Mouse (Mus musculus) cerebellum, adult 2 months (tissue): ENCODE measurements around the gene Fam84b. TPM values are rescaled to one million over a fixed set of nuclear protein-coding genes. Genes with fewer than 3 reads are reported as not detected.
A peak's percentile ranks its signal among the peaks of the same experiment; 100 is the strongest.

Experiments
- DNase-seq, 2 experiments: peaks; one replicate each; pipeline ENCODE4 v3.0.0; 2021
- H3K27ac ChIP-seq: fragments of 200-500 bp; 2 replicates; pipeline ENCODE4 v1.5.1; 2012; ENCODE audit warnings: low read length, control low read depth, inconsistent platforms; ENCODE audit not compliant: insufficient read depth
- H3K27me3 ChIP-seq: fragments of 200-500 bp; 2 replicates; pipeline ENCODE4 v1.6.1; 2012; ENCODE audit warnings: inconsistent platforms, mild to moderate bottlenecking, low read length, moderate library complexity; ENCODE audit not compliant: control insufficient read depth, insufficient read depth
- H3K4me1 ChIP-seq: fragments of 200-500 bp; 2 replicates; pipeline ENCODE4 v1.6.1; 2011; ENCODE audit warnings: low read length; ENCODE audit not compliant: control insufficient read depth, insufficient read depth
- H3K4me3 ChIP-seq: fragments of 200-500 bp; replicated peaks from 2 replicates; pipeline ENCODE3; 2011; ENCODE audit warnings: mild to moderate bottlenecking, low read depth, low read length, control low read depth; ENCODE audit not compliant: insufficient read depth
- CTCF ChIP-seq: fragments of 200-500 bp; IDR thresholded peaks from 2 replicates; pipeline ENCODE4 v1.5.1; 2011; ENCODE audit warnings: low read depth, mild to moderate bottlenecking, control low read depth, low read length, moderate library complexity, borderline replicate concordance; ENCODE audit not compliant: insufficient read depth
- POLR2A ChIP-seq: fragments of 200-500 bp; IDR thresholded peaks from 2 replicates; pipeline ENCODE4 v1.6.1; 2011; ENCODE audit warnings: low read length, control low read depth, borderline replicate concordance; ENCODE audit not compliant: insufficient read depth
- WGBS: fragments of 180-500 bp; shearing (Covaris S2); methylation state at CpG from one replicate; pipeline ENCODE4 v1.1.7; 2018; 5-methylcytosine and 5-hydroxymethylcytosine counted together
- polyA plus RNA-seq: library from polyadenylated mRNA; depleted of rRNA; stranded (reverse); fragments of >200 nt; gene quantifications from 2 replicates; pipeline ENCODE4 v1.2.3, GENCODE M21; 2012; rRNA removed

Fam84b gene
- polyA plus RNA-seq, result 3.1 and 3.3 TPM in 2 replicates

DNA sequence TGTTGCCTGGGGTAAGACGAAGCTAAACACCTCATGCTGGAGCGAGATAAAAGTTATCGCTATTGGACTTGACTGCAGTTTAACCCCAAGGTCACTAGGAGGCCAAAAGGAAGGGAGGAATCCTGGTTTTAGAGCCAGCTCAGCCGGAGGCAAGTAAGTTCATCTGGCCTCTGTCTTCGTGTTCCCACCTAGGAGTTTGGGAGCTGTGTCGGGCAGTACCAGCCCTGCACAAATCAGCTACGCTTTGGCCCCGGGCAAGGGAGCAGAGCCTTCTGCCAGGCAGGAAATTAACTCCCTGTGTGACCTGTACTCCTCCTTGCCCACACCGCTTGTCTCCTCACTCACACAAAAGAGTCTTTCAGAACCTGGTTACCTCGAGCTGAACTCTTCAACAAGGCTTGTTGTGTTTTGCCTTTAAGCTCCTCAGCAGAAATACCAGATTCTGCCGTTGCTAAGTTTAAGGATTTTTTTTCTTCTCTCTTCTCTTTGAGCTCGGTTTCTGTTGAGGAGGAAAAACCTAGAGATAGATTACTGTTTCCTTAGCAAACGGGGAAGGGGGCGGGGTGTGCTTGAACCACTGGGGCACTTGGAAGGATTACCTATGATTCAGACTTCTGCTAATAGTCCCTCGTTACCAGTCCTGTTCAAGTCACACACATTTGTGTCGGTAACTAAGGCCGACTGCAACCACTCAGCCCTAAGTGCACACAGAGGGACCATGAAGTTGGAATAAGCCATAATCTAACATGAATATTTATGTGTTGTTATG is at the start of gene Fam84b:
Gene Fam84b, minus strand, starts transcription at position 548 of the 769 bp plus-strand sequence.
- no peak within 1 kb of the TSS for H3K27ac ChIP-seq
- DNase-seq, result peak; percentile 8 to 24
- 19% methylated on average over 17 of the region's 17 CpGs for whole genome bisulfite sequencing
- TF ChIP-seq POLR2A (no peak), CTCF (no peak)
- peaks cover 3% of the 10 kb centered on the region for H3K4me1 ChIP-seq
- no peaks in the 10 kb centered on the region; the same call in 1 of the 2 replicates for H3K27me3 ChIP-seq
- H3K4me3 ChIP-seq, result no peak within 1 kb of the TSS

GRCm38 (mm10) chr15:60898187-60898965 is 44.8 kb upstream of the Fam84b start:
- DNase-seq, result no peak
- no peak overlapping the region for H3K4me3 ChIP-seq
- H3K27me3 ChIP-seq, result no peaks in the 10 kb centered on the region
- WGBS, result 62% methylated on average over 6 of the region's 6 CpGs
- TF ChIP-seq CTCF (no peak), POLR2A (no peak)
- H3K27ac ChIP-seq, result no peak overlapping the region
- H3K4me1 ChIP-seq, result no peaks in the 10 kb centered on the region

DNA sequence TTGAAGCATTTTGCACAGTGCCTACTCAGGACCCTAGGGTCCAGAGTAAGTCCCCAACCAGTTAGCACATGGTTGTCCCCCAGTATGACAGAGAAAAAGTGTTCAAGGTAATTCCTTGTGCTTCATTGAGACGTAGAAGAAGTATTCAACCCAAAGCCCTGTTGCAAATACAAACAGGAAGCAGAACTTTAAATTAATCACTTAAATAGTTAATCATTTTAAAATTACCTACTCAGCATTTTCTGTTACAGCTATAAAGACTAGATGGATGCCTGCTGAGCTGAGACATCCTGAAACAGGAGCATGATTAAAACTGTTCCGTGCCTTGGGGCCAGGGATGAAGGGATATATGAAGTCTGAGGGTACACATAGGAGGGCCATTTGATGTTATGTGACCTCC is 42.5 kb upstream of the Fam84b start:
- TF ChIP-seq POLR2A (no peak), CTCF (no peak)
- Histone ChIP-seq H3K4me1 (no peaks in the 10 kb centered on the region), H3K4me3 (no peak overlapping the region), H3K27me3 (no peaks in the 10 kb centered on the region), H3K27ac (no peak overlapping the region)
- DNase-seq, result no peak
- 86% methylated on average over 2 of the region's 2 CpGs for WGBS

DNA sequence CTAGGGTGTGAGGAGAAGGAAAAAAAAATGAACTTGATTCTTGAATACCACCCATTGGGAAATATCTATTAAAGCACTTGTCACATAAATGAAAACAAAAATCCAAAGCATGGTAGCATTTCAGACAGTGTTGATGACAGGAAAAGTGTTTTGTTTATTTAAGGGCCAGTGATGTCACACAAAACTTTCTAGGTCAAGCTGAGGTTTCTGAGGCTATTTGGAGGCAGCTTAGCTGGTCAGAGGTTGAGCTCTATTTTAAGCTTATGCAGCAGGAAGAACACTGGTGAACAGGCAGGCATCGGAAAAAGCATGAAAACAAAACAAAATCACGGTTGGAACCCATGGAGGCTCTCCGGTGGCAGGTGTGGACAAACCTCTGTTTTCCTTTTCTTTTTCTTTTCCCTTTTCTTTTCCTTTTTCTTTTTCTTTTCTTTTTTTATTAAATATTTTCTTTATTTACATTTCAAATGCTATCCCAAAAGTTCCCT is 39.4 kb upstream of the Fam84b start:
- WGBS, result 80% methylated on average over 3 of the region's 3 CpGs
- TF ChIP-seq CTCF, result no peak
- TF ChIP-seq POLR2A, result no peak

GRCm38 (mm10) chr15:60888724-60889123 is 35.1 kb upstream of the Fam84b start:
- no peaks in the 10 kb centered on the region for H3K27me3 ChIP-seq
- TF ChIP-seq POLR2A, result no peak
- TF ChIP-seq CTCF, result no peak
- H3K27ac ChIP-seq, result no peak overlapping the region
- WGBS, result 84% methylated on average over 2 of the region's 2 CpGs
- no peak overlapping the region for H3K4me3 ChIP-seq
- no peaks in the 10 kb centered on the region for H3K4me1 ChIP-seq
- no peak for DNase-seq

More for the DNA sequence above, 39.4 kb upstream of the Fam84b start:
- no peak for DNase-seq
- Histone ChIP-seq H3K4me1 (no peaks in the 10 kb centered on the region), H3K4me3 (no peak overlapping the region), H3K27ac (no peak overlapping the region), H3K27me3 (no peaks in the 10 kb centered on the region)

DNA sequence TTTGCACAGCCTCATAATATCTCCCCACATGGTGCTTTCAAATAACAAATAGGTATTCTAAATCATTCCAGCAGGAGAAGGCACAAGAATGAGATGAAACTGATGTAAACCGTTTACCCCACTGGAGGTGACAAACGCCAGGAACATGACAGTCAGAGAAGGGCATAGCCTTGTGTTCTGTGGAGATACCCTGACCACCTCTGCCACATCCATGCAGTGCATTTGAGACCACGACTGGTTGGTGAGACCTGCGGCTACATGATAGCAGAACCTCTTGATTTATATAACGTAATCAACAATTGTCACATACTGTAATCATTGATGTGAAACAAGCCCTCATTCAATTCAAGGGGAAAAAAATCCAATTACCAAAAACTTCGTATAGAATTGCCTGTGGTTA is 22.1 kb upstream of the Fam84b start:
- Histone ChIP-seq H3K4me1 (no peaks in the 10 kb centered on the region), H3K27me3 (no peaks in the 10 kb centered on the region), H3K27ac (no peak overlapping the region), H3K4me3 (no peak overlapping the region)
- TF ChIP-seq POLR2A (no peak), CTCF (no peak)
- 86% methylated on average over 6 of the region's 6 CpGs for WGBS
- no peak for DNase-seq

DNA sequence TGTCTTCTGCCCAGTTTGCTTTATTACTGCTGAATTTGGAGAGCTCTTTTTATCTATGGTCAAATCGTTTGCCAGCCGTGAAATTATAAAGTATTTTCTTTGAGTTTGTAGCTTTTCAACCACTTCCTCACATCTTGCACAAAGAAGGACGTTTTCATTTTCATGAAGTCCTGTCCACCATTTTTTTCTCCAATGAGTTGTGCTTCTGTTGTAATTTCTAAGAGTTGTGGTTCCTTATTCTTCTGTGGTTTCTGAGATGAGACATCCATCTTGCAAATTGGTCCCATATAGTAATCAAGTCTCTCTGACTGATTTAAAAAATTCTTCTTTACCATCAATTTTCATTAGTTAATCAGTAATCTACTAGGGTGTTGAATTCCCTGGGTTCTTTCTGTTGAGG is 8.8 kb upstream of the Fam84b start:
- no peak for TF ChIP-seq POLR2A
- no peak for TF ChIP-seq CTCF
- no peak overlapping the region for H3K4me3 ChIP-seq
- no peaks in the 10 kb centered on the region for H3K4me1 ChIP-seq
- 78% methylated on average over 3 of the region's 3 CpGs for WGBS
- H3K27ac ChIP-seq, result no peak overlapping the region
- H3K27me3 ChIP-seq, result no peaks in the 10 kb centered on the region
- no peak for DNase-seq

DNA sequence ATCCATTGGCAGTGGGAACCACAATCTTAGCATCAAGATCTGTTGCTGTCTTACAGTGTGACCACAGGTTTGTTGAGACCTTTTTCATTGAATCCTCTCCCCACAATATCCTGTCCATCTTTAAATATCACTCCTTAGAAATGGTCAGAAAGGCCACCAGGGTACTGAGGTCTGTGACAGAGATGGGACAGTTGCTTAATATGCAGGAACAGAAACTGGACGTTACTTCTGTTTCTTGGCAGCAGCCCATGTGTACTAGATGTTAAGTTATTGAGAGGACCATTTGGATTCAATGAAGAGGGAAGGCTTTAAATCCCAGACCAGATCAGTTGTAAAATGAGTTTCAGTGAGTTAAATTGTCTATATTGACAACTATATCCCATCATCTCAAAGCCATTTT is 1.5 kb upstream of the Fam84b start:
- no peak for TF ChIP-seq POLR2A
- TF ChIP-seq CTCF, result no peak
- WGBS, result 34% methylated on average over 1 of the region's 1 CpGs

More for the DNA sequence above, 1.5 kb upstream of the Fam84b start:
- Histone ChIP-seq H3K4me1 (peaks cover 3% of the 10 kb centered on the region), H3K27me3 (no peaks in the 10 kb centered on the region; the same call in 1 of the 2 replicates), H3K4me3 (no peak overlapping the region), H3K27ac (no peak overlapping the region)
- DNase-seq, result no peak
